Mouse (Mus musculus) E14TG2a.4 (cell line): ENCODE measurements at regions not wholly inside any gene's neighbourhood (a gene's known extent, or its start where the extent isn't known, plus 50 kb on each side); places are given as distances from the start of the nearest gene placed in this dataset.

Experiments used
- H3K27me3 ChIP-seq: 2 replicates; pipeline ENCODE4 v1.6.1; 2014; ENCODE audit warnings: low read length, control low read depth; ENCODE audit not compliant: insufficient read depth
- H3K36me3 ChIP-seq: 2 replicates; pipeline ENCODE4 v1.6.1; 2014; ENCODE audit warnings: low read length, control low read depth; ENCODE audit not compliant: insufficient read depth
- H3K4me1 ChIP-seq: replicated peaks from 2 replicates; pipeline ENCODE4 v1.6.1; 2014; ENCODE audit warnings: low read depth, low read length, control low read depth
- H3K4me3 ChIP-seq: replicated peaks from 2 replicates; pipeline ENCODE4 v1.5.1; 2014; ENCODE audit warnings: mild to moderate bottlenecking, low read length
- H3K9me3 ChIP-seq: 2 replicates; pipeline ENCODE4 v1.6.1; 2014; ENCODE audit warnings: low read length, control low read depth
- CTCF ChIP-seq: conservative IDR thresholded peaks from 2 replicates; pipeline ENCODE4 v1.5.1; 2014; ENCODE audit warnings: low read length
- NANOG ChIP-seq: IDR thresholded peaks from 2 replicates; pipeline ENCODE4 v1.6.1; 2014; ENCODE audit warnings: borderline replicate concordance, low read length, mixed read lengths
- POU5F1 ChIP-seq: IDR thresholded peaks from 2 replicates; pipeline ENCODE4 v1.6.1; 2014; ENCODE audit warnings: low read length, borderline replicate concordance

DNA sequence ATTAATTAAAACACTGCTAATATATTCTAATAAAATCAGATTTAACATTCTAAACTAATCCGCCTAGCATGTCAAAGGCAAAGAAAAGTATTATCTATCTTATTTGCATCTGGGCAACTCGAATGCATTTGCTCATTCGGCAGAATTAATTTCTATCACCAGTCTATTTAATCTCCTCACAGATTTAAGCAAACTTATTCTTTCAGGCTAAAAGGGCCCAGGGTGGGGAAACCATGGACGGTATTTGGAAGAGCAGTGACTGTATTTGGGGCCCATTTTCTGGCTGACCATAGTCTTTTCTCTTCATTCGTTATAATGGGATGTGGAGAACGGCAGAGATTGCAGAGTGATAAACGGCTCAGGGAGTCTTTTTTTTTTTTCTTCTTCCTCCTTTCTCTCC is 423.5 kb upstream of the Ubash3b start:
- TF ChIP-seq NANOG (no peak), POU5F1 (no peak), CTCF (no peak)
- Histone ChIP-seq H3K36me3 (no peaks in the 10 kb centered on the region), H3K27me3 (peaks cover 6% of the 10 kb centered on the region; the same call in 1 of the 2 replicates), H3K9me3 (no peaks in the 10 kb centered on the region), H3K4me3 (no peak overlapping the region), H3K4me1 (peaks cover 24% of the 10 kb centered on the region)

- no peak overlapping the region for H3K4me3 ChIP-seq
- peaks cover 29% of the 10 kb centered on the region for H3K4me1 ChIP-seq
- H3K36me3 ChIP-seq, result no peaks in the 10 kb centered on the region
- no peak for TF ChIP-seq POU5F1
- no peak for TF ChIP-seq CTCF
- TF ChIP-seq NANOG, result no peak
- H3K27me3 ChIP-seq, result peaks cover 9% of the 10 kb centered on the region; the same call in 1 of the 2 replicates
- H3K9me3 ChIP-seq, result no peaks in the 10 kb centered on the region
These were observed 422.3 kb upstream of the Ubash3b start for GRCm38 (mm10) chr9:41583711-41584329.

DNA sequence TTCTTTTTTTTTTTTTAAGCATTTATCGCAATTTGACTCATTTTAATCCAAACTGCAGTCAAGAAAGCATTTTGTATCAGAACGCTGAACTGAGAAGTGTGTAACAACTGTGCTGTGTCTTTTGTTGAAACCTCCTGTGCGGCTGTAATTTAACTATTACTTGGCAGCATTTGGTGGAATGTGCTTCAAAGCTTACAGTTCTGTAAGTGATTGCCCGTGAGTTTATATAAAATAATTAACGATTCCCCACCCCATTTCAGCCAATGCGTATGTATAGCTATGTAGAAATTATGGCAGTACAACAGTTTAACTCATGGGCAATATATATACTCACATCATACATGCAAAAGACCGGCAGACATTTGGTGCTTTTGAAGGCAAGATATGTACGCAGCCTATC is 421.8 kb upstream of the Ubash3b start:
- no peaks in the 10 kb centered on the region for H3K36me3 ChIP-seq
- no peak overlapping the region for H3K4me3 ChIP-seq
- peaks cover 29% of the 10 kb centered on the region for H3K4me1 ChIP-seq
- no peaks in the 10 kb centered on the region for H3K9me3 ChIP-seq
- H3K27me3 ChIP-seq, result peaks cover 14% of the 10 kb centered on the region; the same call in 1 of the 2 replicates
- TF ChIP-seq NANOG (no peak), POU5F1 (no peak), CTCF (no peak)

DNA sequence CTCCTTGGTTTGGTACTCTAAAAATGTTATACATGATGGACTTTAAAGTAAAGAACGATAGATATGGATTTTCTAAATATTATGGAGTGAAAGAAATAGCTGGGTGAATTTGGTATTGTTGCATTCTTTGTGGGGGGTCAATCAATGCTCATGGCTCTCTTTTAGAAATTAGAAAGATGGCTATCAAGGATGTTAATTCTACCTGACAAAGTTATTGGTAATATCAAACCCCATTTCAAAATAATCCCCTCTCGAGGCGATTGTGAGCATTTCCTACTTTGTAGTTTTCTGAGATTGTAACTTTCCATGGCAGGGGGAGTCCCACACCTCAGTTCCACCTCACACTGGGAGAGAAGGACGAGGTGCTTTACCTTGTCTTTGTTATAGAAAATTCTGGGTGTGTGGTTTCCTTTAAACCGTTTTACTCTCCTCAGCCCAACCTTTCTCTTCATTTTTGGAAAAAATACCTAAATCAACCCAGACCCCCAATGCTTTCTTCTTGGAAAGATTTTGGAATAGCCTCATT is 421.3 kb upstream of the Ubash3b start:
- no peaks in the 10 kb centered on the region for H3K36me3 ChIP-seq
- H3K27me3 ChIP-seq, result peaks cover 16% of the 10 kb centered on the region
- no peak overlapping the region for H3K4me3 ChIP-seq
- TF ChIP-seq POU5F1 (no peak), NANOG (no peak), CTCF (no peak)
- no peaks in the 10 kb centered on the region for H3K9me3 ChIP-seq
- peaks cover 29% of the 10 kb centered on the region for H3K4me1 ChIP-seq

GRCm38 (mm10) chr9:41582171-41582570 is 420.7 kb upstream of the Ubash3b start:
- no peaks in the 10 kb centered on the region for H3K9me3 ChIP-seq
- H3K4me1 ChIP-seq, result peaks cover 29% of the 10 kb centered on the region
- H3K4me3 ChIP-seq, result no peak overlapping the region
- TF ChIP-seq NANOG (no peak), CTCF (no peak), POU5F1 (no peak)
- no peaks in the 10 kb centered on the region for H3K36me3 ChIP-seq
- peaks cover 16% of the 10 kb centered on the region for H3K27me3 ChIP-seq

- Histone ChIP-seq H3K27me3 (peaks cover 16% of the 10 kb centered on the region), H3K36me3 (no peaks in the 10 kb centered on the region), H3K4me3 (no peak overlapping the region), H3K4me1 (peaks cover 32% of the 10 kb centered on the region), H3K9me3 (no peaks in the 10 kb centered on the region)
- no peak for TF ChIP-seq NANOG
- no peak for TF ChIP-seq POU5F1
- no peak for TF ChIP-seq CTCF
These were observed 420.2 kb upstream of the Ubash3b start for GRCm38 (mm10) chr9:41581741-41582140.

- no peak for TF ChIP-seq CTCF
- no peak for TF ChIP-seq POU5F1
- no peak for TF ChIP-seq NANOG
- no peak overlapping the region; the same call in 1 of the 2 replicates for H3K4me3 ChIP-seq
- H3K9me3 ChIP-seq, result no peaks in the 10 kb centered on the region
- no peaks in the 10 kb centered on the region for H3K36me3 ChIP-seq
- H3K4me1 ChIP-seq, result peaks cover 33% of the 10 kb centered on the region
- peaks cover 16% of the 10 kb centered on the region for H3K27me3 ChIP-seq
These were observed 419.7 kb upstream of the Ubash3b start for GRCm38 (mm10) chr9:41581152-41581551.

- peaks cover 16% of the 10 kb centered on the region for H3K27me3 ChIP-seq
- peak overlapping the region; percentile 61 for H3K4me3 ChIP-seq
- TF ChIP-seq NANOG, result no peak
- no peak for TF ChIP-seq CTCF
- TF ChIP-seq POU5F1, result no peak
- H3K36me3 ChIP-seq, result no peaks in the 10 kb centered on the region
- H3K4me1 ChIP-seq, result peaks cover 39% of the 10 kb centered on the region
- H3K9me3 ChIP-seq, result no peaks in the 10 kb centered on the region
These were observed 419.1 kb upstream of the Ubash3b start for GRCm38 (mm10) chr9:41580611-41581041.

- Histone ChIP-seq H3K4me3 (no peak overlapping the region), H3K4me1 (peaks cover 39% of the 10 kb centered on the region), H3K27me3 (peaks cover 16% of the 10 kb centered on the region), H3K9me3 (no peaks in the 10 kb centered on the region), H3K36me3 (no peaks in the 10 kb centered on the region)
- TF ChIP-seq CTCF, result no peak
- no peak for TF ChIP-seq NANOG
- TF ChIP-seq POU5F1, result no peak
These were observed 418.6 kb upstream of the Ubash3b start for GRCm38 (mm10) chr9:41580067-41580466.
